Mouse (Mus musculus) lung, adult 2 months (tissue): ENCODE data around the gene Comp.

Experiments used
- CTCF ChIP-seq: fragments of 200-500 bp; IDR thresholded peaks from 2 replicates; pipeline ENCODE4 v1.5.1; 2011; ENCODE audit warnings: mild to moderate bottlenecking, low read length, control low read depth; ENCODE audit not compliant: insufficient read depth
- POLR2A ChIP-seq: fragments of 200-500 bp; IDR thresholded peaks from 2 replicates; pipeline ENCODE4 v1.6.1; 2011; ENCODE audit warnings: low read depth, mild to moderate bottlenecking, control low read depth, low read length, borderline replicate concordance; ENCODE audit errors: extremely low read depth

DNA sequence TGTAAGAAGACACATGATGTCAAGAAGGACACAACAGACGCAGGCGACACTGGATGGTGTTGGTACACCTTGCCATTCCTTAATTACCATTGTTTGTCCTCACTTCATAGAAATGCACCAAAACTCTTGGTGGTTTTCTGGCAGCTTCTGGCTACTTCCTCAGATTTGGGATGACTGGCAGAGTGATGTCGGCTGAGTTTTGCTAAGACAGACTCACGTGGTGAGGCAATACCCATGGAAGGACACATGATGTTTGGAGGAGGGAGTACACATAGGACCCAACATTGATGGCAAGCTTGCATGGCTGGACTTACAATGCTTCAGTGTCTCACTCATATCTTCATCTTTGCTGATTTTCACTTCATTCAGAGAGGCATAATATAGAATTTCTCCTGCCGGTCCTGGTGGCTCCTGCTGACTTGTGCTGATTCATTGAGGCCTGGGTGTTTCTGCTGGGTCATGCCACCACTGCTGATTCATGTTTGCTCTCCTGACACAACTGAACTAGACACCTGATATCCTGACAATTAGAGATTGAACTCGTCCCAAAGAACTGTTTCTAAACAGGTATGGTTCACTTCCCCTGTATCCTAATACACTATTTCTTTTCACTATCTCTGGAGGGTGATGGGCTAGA, 41.1 kb downstream of the Comp start:
- TF ChIP-seq CTCF (no peak), POLR2A (no peak)
